Mouse (Mus musculus): Measurements from ENCODE around the gene Slc9c1.

The Slc9c1 gene

DNA sequence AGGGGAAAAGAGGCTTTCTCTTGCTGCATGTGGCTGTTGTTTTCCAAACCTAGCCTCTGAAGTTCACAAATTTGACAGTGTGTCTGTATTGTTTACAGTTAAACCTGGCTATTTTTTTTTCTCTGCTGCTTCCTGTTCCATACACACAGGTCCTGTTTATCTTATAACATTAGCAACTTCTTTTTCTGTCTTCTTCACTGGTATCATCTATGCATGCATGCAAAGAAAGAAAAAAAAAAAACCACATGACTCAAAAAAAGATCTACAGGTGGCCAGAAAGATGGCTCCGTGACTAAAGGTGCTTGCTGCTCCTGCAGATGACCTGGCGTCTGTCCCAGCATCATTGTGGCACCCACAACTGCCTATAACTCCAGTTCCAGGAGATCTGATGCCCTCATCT is 90.2 kb downstream of the Slc9c1 start:
- DNase-seq (ENCODE audit: low spot score) = no peak

DNA sequence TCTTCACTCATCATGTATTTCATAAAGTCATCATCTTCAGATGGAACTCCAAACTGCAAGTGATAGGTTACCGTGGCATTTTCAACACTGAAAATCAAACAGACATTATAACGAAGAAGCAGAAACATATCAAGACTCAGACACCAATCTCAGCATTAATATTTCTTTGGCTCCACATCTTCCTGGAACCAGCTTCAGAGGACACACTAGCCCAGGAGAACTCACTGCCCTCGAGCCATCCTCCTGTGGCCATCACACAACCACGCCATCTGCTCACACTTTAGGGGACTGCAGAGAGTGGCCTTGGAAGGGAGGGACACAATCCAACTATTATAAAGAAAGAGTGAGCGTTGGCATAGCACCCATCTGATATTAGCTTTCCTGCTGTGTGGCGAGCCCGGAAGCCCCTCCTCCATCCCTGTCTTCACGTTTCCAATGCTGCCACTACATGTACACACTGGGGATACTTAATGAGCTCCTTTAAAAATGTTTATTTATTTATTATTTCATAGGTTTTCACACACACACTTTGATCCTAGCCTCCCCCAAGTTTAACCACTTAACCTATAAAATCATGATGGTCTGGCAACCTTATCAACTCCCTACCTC is 94.5 kb downstream of the Slc9c1 start:
- DNase-seq (ENCODE audit: low spot score) = no peak

GRCm38 (mm10) chr16:45630347-45630960 is 95.3 kb downstream of the Slc9c1 start:
- DNase-seq (ENCODE audit: low spot score) = peak; percentile 51

GRCm38 (mm10) chr16:45632420-45632819 is 97.3 kb downstream of the Slc9c1 start:
- DNase-seq (ENCODE audit: low spot score) = no peak

DNA sequence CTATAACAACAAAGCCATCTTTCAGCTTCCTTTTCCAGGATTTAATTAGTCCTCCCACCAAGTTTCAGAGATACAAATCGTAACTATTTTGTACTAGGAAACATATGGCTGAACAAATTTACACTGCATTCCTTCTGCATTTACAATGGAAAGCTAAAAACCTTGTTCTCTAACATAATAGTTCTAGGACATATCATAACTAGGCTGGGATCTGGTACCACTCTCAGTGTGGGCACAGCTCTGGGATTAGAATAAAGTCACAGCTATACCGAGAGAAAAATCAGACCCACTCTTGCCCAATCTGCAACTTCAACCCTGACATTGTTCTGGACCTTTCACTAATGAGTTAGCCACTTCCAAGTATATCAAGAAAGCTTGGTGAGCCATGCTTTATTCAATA is 100.7 kb downstream of the Slc9c1 start:
- no peak for DNase-seq (ENCODE audit: low spot score)

DNA sequence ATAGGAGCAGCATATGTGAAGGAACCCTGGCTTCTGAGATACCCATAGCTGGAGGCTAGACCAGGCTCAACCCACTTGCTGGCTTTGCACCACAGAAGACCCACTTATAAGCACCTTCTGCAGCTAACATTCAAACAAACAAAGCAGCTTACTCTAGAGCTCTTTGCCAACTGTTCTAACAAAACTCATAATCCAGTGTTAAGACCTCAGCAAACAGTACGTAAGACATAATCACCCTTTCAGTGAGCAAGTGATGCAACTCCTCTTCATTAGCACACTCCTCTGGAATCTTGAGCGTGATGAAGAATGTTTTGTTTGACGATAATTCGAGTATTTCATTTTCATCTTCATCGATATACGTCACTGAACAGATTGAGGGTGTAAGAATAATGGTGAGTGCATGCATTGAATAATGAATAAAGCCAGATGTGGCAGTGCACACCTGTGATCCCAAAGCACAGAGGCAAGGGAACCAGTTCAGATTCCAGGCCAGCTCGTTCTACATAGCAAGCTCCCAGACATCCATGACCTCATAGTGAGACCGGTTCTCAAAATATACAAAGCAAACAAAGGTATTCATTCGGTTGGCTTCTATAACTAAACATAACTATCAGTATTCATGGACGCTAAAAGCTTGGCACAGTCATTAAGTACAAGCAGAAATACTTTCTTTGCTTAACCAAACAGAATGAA is 105.1 kb downstream of the Slc9c1 start:
- DNase-seq (ENCODE audit: low spot score) = no peak

- DNase-seq (ENCODE audit: low spot score) = no peak
Measured at GRCm38 (mm10) chr16:45641301-45641700, 106.2 kb downstream of the Slc9c1 start.

DNA sequence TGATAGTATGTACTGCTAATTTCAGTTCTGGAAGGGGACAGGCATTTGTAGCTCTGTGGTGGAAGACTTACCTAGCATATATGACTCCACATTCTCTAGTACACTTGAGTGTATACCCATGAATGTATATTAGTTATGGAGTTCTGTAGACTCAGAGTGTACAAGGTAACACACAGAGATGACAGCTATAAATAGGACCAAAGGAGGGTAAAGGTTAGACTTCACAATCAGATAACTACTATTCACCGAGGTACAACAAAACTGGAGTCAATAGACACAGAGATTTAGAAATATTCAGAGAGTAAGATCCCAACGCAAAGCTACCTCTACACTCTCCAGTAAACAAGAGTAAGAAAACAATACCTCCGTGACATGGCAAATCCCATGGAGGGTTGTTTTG is 108.8 kb downstream of the Slc9c1 start:
- DNase-seq (ENCODE audit: low spot score) = no peak

GRCm38 (mm10) chr16:45644380-45644779 is 109.3 kb downstream of the Slc9c1 start:
- no peak for DNase-seq (ENCODE audit: low spot score)

DNA sequence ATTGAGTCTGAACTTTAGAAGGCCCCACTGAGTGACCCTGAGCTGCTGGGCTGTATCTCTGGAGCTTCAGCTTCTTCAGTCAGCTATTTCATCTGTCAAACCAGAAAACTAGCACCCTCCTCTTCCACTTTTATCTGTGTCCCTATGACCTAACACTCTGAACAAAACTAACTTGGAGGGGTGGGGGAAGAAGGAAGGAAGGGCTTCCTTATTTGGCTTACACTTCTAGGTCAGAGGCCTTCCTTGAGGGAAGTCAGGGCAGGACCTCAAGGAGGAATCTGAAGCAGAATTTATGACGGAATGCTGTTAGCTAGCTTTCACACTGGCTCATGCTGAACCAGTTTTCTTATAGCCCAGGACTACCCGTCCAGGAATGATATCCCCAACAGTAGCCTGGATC is 116.4 kb downstream of the Slc9c1 start:
- no peak for DNase-seq (ENCODE audit: low spot score)

DNA sequence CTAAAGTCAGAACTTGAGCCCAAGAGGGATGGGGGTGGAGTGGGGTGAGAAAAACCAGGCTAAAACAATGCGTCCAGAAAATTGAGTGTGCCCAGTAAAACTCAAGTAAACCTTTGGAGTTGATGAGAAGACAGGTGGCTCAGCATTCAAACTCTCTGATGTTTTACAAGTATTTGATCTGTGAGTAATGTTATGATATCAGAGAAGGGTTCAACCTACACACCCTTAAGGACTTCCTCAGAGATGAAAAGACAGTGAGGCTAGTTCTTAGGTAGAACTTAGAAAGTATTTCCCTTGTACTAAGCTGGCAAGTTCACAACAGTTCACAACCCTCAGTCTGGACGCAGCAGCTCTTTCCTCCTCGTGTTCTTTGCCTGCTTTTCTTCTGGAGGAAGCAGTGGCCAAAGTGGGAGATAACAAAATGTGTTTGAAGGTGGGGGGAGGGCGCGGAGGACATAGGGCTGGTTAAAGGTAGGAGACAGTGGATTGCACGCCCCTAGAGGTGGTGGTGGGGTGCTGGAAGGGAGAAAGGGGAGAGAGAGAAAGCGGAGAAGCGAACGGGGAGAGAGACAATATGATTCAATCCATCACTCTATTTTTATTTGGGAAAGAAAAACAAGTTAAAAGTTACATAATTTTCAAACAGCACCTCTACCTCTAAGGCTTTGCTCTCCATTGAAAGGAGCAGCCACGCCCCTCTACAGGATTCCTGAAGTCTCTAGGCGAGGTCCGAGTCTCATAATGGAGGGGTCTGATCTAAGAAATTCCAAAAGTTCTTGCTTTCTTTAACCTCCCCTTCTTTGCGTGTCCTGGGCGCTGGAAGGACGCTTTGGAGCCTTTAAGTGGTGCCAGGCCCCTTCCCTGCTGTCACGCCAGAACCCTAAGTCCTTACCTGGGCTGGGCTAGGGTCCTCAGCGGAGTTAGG is 118.2 kb downstream of the Slc9c1 start:
- no peak for DNase-seq (ENCODE audit: low spot score)

DNA sequence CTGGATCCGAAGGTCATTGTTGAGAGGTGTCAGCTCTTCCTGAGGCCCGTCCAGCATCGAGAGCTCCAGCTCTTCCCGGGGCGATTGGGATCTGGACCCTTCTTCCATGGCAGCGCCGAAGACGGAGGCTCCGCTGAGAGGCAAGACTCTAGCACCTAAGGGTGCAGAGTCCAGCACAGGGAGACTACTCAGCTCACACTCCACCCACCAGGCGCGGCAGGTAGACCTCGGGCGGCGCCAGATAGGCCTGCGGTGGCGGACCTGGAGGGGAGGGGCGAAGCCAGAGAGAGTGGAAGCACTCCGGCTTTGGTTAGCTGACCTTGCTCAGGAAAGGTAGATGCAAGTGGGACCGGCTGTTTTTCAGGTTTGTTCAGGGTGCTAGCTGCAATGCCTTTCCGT is 118.8 kb downstream of the Slc9c1 start, which contains the start of gene BC016579:
Gene BC016579 (minus strand): TSS at position 135 of the 399 bp plus-strand sequence.
- DNase-seq (ENCODE audit: low spot score) = no peak

- DNase-seq (ENCODE audit: low spot score) = no peak
Measured at GRCm38 (mm10) chr16:45654465-45654864, 119.4 kb downstream of the Slc9c1 start.
